Mouse (Mus musculus): ENCODE data around the gene Cpvl. TPM values are rescaled to one million over a fixed set of nuclear protein-coding genes. Genes with fewer than 3 reads are reported as not detected.

The Cpvl gene
- 0.12 and 0.21 TPM in 2 replicates for polyA plus RNA-seq (2012; rRNA removed)

GRCm38 (mm10) chr6:53978571-53978970 is at the start of gene Cpvl:
Cpvl (minus strand) TSS chr6:53978671.

Other genes starting within 250 kb of the Cpvl start
- gene Tril, start 157.8 kb downstream of the Cpvl start, polyA plus RNA-seq (2012; rRNA removed): 10.0 and 12.5 TPM in 2 replicates
- 18.2 and 26.8 TPM in 2 replicates for gene Chn2, start 60.9 kb upstream of the Cpvl start, polyA plus RNA-seq (2012; rRNA removed)

Measured in colon, adult 2 months (tissue).